Mouse (Mus musculus) limb, embryonic 10.5 days (tissue): ENCODE results near the gene Itpr1. TPM values are rescaled to one million over a fixed set of nuclear protein-coding genes. Genes with fewer than 3 reads are reported as not detected.

ENCODE experiments used
- DNase-seq: peaks from one replicate; pipeline ENCODE4 v3.0.0-alpha.2; 2017; ENCODE audit warnings: low spot score
- H3K27ac ChIP-seq: fragments of 300-500 bp; sonication (generic); 2 replicates; pipeline ENCODE4 v1.5.1; 2016; ENCODE audit warnings: mild to moderate bottlenecking
- H3K27me3 ChIP-seq: fragments of 300-500 bp; sonication (generic); 2 replicates; pipeline ENCODE4 v1.6.1; 2016; ENCODE audit warnings: low read depth, mild to moderate bottlenecking; ENCODE audit not compliant: poor library complexity, severe bottlenecking
- H3K36me3 ChIP-seq: fragments of 300-500 bp; sonication (generic); 2 replicates; pipeline ENCODE4 v1.6.1; 2016; ENCODE audit warnings: mild to moderate bottlenecking, moderate library complexity
- H3K4me1 ChIP-seq: fragments of 300-500 bp; sonication (generic); 2 replicates; pipeline ENCODE4 v1.6.1; 2016
- H3K4me3 ChIP-seq: fragments of 300-500 bp; sonication (generic); 2 replicates; pipeline ENCODE4 v1.5.1; 2016; ENCODE audit warnings: mild to moderate bottlenecking, moderate library complexity
- H3K9me3 ChIP-seq: fragments of 300-500 bp; sonication (generic); replicated peaks from 2 replicates; pipeline ENCODE4 v1.6.1; 2016; ENCODE audit warnings: mild to moderate bottlenecking
- WGBS: fragments of 180-500 bp; shearing (Covaris S2); methylation state at CpG from one replicate; pipeline ENCODE4 v1.1.7; 2016; 5-methylcytosine and 5-hydroxymethylcytosine counted together
- polyA plus RNA-seq: library from polyadenylated mRNA; unstranded; fragments of >200 nt; fragmentation: Nextera tagmentation; extraction: Ambion mirVana; gene quantifications from 2 replicates; pipeline ENCODE4 v1.2.1, GENCODE M21; 2016

The Itpr1 gene
- polyA plus RNA-seq, 1 experiment from 2014 or later: 9.8 TPM

DNA sequence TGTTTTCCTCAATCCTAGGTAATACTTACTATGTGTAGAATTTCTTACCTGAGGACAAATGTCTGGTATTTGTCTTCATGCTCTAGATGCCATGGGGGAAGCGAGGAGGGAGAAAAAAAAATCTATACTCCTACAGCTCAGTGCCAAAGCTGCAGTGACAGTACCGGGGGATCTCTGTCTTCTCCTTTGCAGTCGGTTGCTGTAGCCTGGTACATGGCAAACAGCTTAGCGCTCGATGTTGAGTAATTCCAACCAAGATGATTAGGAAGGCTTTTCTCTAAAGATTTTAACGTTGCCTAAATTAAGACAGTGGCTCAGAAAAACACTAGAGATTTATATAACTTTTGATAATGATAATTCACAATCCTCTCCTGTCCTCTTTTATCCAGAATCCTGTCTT lies 221.9 kb downstream of the Itpr1 start:
- Histone ChIP-seq H3K4me3 (no peak overlapping the region), H3K4me1 (peaks cover 25% of the 10 kb centered on the region), H3K36me3 (no peaks in the 10 kb centered on the region), H3K27ac (no peak overlapping the region), H3K27me3 (no peaks in the 10 kb centered on the region), H3K9me3 (no peaks in the 10 kb centered on the region)
- WGBS: 80% methylated on average over 6 of the region's 6 CpGs
- no peak for DNase-seq

DNA sequence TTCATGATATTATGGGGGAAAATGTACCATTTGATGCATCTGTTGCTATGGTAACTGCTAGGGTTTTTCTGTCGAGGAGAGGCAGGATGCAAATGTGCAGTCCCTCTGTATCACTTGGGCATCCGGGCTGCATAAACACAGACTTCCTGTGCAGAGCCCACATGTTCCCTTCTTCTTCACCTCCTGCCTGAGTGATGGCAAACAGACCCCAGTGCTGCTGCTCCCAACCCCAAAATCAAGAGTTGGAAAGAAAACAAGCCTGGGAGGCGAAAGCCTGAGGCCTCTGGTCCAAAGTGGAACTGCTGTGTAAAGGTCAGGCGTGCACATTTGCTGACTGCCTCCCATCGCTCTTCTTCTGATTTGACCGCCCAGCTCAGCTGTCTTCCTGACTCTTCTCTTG lies 222.6 kb downstream of the Itpr1 start:
- Histone ChIP-seq H3K9me3 (no peaks in the 10 kb centered on the region), H3K4me1 (peaks cover 25% of the 10 kb centered on the region), H3K27ac (no peak overlapping the region), H3K36me3 (peaks cover 6% of the 10 kb centered on the region), H3K4me3 (no peak overlapping the region), H3K27me3 (no peaks in the 10 kb centered on the region)
- DNase-seq: no peak
- WGBS: 52% methylated on average over 6 of the region's 6 CpGs

DNA sequence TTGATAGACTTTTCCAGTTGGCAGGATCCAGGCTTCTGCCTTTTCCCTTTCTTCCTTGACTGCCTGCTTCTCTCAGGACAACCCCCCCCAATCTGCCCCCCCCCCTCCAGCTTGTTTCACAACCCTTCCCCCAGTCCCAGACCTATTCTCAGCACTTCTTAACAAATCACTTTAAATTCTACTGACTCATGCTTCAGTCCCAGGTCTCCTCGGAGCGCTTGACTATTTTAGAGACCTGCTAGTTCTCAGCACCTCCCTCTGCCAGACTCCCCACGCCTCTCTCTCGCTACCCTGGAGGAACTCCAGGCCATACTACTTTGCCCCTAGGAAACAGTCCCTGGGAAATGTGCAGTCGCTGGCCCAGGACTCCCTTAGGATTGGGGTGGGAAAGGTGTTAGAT lies 223.7 kb downstream of the Itpr1 start:
- Histone ChIP-seq H3K27ac (no peak overlapping the region), H3K4me3 (no peak overlapping the region), H3K4me1 (peaks cover 25% of the 10 kb centered on the region), H3K36me3 (peaks cover 17% of the 10 kb centered on the region), H3K27me3 (no peaks in the 10 kb centered on the region), H3K9me3 (no peaks in the 10 kb centered on the region)
- 21% methylated on average over 5 of the region's 5 CpGs for WGBS
- no peak for DNase-seq

DNA sequence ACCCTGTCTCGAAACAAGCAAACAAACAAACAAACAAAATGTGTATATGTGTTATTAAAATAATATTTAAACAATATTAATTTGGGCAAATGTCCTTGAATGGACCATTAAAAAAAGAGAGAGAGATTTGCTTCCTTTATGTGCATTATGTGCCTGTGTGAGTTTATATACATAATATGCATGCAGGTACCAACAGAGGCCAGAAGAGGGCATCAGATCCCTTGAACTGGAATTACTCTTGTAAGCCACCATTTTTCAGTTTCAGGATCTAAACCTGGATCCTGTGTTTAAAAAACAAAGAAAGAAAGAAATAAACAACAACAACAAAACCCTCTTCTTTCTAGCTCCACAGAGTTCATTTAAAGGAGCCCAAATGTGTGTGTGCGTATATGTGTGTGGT lies 228.4 kb downstream of the Itpr1 start:
- H3K36me3 ChIP-seq: peaks cover 27% of the 10 kb centered on the region
- 94% methylated on average over 2 of the region's 2 CpGs for WGBS
- H3K9me3 ChIP-seq: no peaks in the 10 kb centered on the region
- H3K27ac ChIP-seq: no peak overlapping the region
- no peak overlapping the region for H3K4me3 ChIP-seq
- H3K4me1 ChIP-seq: peaks cover 13% of the 10 kb centered on the region
- no peaks in the 10 kb centered on the region for H3K27me3 ChIP-seq
- no peak for DNase-seq

DNA sequence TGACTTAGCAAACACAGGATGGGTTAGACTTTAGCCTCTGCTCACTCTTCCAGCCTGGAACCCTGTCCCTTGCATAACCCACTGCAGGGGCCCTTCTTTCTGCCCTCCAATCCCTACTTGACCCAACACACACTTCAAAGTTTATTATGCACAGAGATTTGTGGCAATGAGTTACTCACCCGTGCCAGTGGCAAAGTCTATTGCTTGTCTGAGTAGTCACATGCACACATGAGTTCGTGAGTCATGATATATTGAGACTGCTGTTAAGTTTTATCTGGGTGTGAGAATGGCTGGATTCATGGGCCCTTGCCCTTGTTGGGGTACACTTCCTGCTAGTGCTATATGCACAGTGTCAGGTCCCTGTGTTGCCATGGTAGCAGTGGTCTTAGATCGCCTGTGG lies 229.4 kb downstream of the Itpr1 start:
- WGBS: 88% methylated on average over 3 of the region's 3 CpGs
- Histone ChIP-seq H3K27me3 (no peaks in the 10 kb centered on the region), H3K4me1 (peaks cover 4% of the 10 kb centered on the region), H3K27ac (no peak overlapping the region), H3K36me3 (peaks cover 28% of the 10 kb centered on the region), H3K9me3 (no peaks in the 10 kb centered on the region), H3K4me3 (no peak overlapping the region)
- DNase-seq: no peak

DNA sequence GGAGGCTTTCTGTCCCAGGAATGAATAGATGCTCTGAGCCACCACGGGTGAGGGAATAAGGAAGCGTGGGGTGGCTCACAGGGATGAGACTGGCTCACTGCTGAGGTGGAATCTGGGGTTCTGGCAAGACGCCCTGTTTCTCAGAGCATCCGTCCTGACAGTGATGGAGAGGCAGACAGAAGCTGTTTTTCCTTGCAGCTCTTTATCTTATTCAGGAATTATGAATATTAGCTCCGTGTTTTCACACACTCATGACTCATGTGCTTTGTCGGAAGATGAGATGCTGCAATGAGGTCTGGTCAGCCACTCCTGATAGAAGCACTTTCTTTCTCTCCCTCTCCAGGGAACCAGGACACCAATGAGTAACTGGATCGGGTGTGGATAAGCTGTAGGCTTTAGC lies 231.5 kb downstream of the Itpr1 start:
- H3K27me3 ChIP-seq: no peaks in the 10 kb centered on the region

DNA sequence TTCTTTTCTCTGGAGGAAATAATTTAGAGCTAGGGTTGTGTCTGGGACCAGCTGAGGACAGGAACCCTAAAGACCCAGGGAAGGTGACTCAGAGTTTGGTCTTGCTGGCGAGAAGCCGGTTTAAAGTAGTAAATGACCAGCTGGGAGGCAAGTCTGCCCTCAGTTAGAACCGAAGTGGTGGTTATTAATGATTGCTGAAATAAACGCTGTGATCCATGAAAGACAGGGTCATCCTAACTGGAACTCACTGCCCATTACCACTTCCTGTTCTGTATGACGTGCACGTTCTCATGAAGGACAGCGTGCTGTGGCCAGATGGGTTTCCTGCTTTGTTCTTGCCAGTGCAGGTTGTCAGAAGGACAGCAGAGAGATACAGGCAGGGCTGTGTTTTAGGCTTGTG lies 232.1 kb downstream of the Itpr1 start:
- DNase-seq: no peak
- H3K27ac ChIP-seq: no peak overlapping the region
- no peaks in the 10 kb centered on the region; the same call in 1 of the 2 replicates for H3K4me1 ChIP-seq
- no peak overlapping the region for H3K4me3 ChIP-seq
- peaks cover 27% of the 10 kb centered on the region for H3K36me3 ChIP-seq
- no peaks in the 10 kb centered on the region for H3K9me3 ChIP-seq
- 60% methylated on average over 7 of the region's 7 CpGs for WGBS
- H3K27me3 ChIP-seq: no peaks in the 10 kb centered on the region

More for the DNA sequence above, 231.5 kb downstream of the Itpr1 start:
- no peak overlapping the region for H3K27ac ChIP-seq
- no peak overlapping the region for H3K4me3 ChIP-seq
- DNase-seq: no peak
- H3K36me3 ChIP-seq: peaks cover 28% of the 10 kb centered on the region
- no peaks in the 10 kb centered on the region; the same call in 1 of the 2 replicates for H3K4me1 ChIP-seq
- WGBS: 85% methylated on average over 7 of the region's 7 CpGs
- H3K9me3 ChIP-seq: no peaks in the 10 kb centered on the region

DNA sequence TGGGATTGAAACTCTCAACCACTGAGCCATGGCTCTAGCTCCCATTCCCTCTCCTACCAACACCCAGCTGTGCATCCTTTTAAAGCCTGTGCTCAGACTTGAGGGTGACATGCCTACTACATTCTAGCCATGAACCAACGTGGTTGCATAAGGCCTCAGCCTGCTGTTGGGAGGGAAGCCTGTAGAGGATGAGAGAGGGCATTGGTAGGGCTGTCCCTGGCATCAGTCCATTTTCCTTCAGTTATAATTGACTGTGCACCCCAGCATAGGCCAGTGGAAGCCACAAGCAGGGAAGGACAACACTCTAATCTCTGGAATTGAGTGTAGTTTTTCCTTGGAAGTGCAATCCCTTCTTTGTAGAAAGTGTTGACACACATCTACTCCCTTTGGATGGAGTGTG lies 233.9 kb downstream of the Itpr1 start:
- peaks cover 9% of the 10 kb centered on the region for H3K36me3 ChIP-seq
- no peak for DNase-seq
- H3K4me1 ChIP-seq: no peaks in the 10 kb centered on the region; the same call in 1 of the 2 replicates
- WGBS: 93% methylated on average over 1 of the region's 1 CpGs
- H3K4me3 ChIP-seq: no peak overlapping the region
- H3K27ac ChIP-seq: no peak overlapping the region
- H3K9me3 ChIP-seq: no peaks in the 10 kb centered on the region
- H3K27me3 ChIP-seq: no peaks in the 10 kb centered on the region

DNA sequence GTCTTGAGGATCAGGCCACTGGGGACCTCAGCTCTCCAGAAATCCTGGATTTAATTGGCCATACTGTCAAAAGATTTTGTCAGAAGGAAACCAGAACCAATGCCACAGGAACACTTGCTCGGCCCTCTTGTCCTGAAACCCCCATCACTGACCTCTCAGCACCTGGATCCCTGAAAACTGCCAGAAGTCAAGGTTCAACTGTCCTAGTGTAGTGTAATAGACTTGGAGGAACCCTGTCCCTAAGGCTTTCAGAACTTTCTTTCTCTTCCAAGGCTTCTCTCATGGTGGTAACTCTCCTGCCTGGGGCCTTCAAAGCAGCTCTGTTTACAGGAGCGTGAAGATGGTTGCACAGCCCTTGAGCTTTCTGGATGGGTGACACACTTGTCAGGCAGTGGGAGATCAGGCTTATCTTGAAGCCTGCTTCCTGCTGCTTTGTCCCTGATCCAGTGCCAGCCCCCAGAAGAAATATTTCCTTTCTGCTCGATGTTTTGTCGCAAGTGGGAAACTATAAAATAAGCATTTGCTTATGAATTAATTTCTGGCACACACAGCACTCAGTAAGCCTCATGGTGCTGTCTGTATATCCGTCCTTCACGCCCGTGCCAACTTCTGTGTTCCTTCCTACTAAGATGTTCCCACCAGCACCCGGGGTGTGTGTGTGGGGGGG lies 234.4 kb downstream of the Itpr1 start:
- no peak overlapping the region for H3K4me3 ChIP-seq
- H3K27me3 ChIP-seq: no peaks in the 10 kb centered on the region
- no peaks in the 10 kb centered on the region for H3K9me3 ChIP-seq
- H3K36me3 ChIP-seq: peaks cover 5% of the 10 kb centered on the region; the same call in 1 of the 2 replicates
- no peak overlapping the region for H3K27ac ChIP-seq
- WGBS: 82% methylated on average over 8 of the region's 8 CpGs
- DNase-seq: no peak
- no peaks in the 10 kb centered on the region; the same call in 1 of the 2 replicates for H3K4me1 ChIP-seq

DNA sequence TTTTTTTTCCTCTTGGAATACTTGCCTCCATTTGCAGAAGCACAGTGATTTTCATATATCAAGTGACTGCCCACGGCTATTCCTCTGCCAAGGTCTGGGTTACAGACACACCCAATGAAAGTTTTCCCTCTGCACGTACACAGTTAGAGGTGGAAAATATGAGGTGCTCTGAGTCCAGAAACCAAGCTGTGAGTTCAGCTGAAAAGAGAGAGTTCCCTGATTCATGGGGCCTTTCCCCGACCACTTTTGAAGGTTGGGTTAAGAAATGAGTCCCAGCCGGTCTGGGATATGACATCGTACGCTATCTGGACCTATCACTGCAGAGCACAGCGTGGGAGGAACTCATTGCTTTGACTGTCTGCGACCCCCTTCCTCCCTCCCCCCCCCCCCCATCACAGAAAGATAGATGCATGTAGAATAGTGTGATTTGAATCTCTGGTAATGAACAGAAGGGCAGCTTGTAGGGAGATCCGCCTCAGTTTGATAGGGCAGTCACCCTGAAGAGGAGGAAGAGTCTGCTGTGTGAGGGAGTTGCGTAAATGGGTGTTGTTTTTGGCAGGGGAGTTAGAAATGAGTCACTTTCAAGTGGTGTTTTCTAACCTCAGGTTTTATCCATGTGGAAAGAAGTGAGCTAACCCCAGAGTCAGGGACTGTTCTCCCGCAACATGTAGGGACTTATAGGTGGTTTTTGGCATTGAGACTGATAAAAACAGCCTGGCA lies 235.3 kb downstream of the Itpr1 start:
- Histone ChIP-seq H3K27me3 (no peaks in the 10 kb centered on the region), H3K4me3 (no peak overlapping the region), H3K27ac (no peak overlapping the region), H3K36me3 (0 out of 2 replicates have a peak, but pooled peaks cover 3% of the 10 kb centered on the region), H3K9me3 (no peaks in the 10 kb centered on the region), H3K4me1 (no peaks in the 10 kb centered on the region; the same call in 1 of the 2 replicates)
- no peak for DNase-seq
- 81% methylated on average over 11 of the region's 11 CpGs for WGBS

DNA sequence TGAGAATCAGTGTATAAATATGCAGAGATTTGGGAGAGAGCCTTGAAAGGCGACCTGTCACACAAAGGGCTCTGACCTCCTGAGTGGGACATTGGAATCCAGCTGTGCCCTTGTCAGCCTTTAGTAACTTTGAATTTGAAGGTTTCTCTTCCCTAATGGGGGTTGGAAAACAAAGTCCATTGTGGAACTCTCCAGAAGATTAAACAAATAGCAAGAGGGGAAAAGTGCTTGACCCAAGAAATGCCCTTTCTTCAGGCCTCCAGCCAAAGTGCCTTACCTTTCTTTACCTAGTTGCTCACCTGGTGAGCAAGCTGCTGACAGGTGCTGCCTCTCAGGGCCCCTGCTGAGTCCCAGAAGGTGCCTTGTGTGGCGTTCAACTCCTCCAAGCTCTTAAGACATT lies 236.0 kb downstream of the Itpr1 start:
- Histone ChIP-seq H3K27ac (no peak overlapping the region), H3K27me3 (no peaks in the 10 kb centered on the region), H3K4me3 (no peak overlapping the region), H3K9me3 (no peaks in the 10 kb centered on the region), H3K36me3 (0 out of 2 replicates have a peak, but pooled peaks cover 3% of the 10 kb centered on the region), H3K4me1 (peaks cover 6% of the 10 kb centered on the region)
- WGBS: 72% methylated on average over 2 of the region's 2 CpGs
- DNase-seq: no peak

DNA sequence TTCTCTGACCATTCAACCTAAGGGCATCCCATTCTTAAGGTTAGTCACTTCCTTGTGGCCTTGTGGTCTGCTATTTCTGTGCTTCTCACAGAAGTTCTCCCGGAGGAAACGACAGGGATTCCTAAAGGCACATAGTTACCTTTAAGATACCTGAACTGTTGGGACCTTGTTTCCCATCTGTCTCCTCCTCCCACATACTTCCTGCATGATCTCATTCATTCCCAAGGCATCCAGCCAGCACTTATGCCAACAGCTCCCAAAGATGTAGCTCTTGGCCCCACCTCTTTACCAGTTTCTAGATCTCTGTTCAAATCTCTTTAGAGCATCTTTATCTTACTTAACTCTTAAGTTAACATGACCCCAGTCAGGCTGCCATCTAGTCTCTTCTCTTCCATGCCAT lies 238.6 kb downstream of the Itpr1 start:
- no peak for DNase-seq

DNA sequence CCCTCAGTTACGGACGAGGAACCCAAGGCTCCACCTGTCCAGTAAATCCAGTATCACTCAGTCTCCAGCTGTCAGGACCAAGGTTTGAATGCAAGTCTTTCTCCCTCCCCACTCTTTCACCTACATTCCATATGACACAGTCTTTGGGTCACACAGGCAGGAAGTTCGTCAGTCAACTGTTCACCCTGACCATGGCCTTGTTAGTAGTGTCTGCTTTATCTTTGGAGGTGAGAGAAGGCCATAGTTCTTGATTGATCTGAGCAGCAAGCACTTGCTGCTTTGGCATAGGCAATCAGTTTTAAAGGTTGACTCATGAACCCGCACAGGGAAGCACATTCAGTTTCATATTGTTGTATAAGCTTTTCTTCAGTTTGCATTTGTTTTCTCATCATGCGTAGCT lies 240.7 kb downstream of the Itpr1 start:
- H3K36me3 ChIP-seq: no peaks in the 10 kb centered on the region
- H3K9me3 ChIP-seq: no peaks in the 10 kb centered on the region
- no peaks in the 10 kb centered on the region for H3K27me3 ChIP-seq
- no peak for DNase-seq
- H3K4me3 ChIP-seq: no peak overlapping the region
- WGBS: 86% methylated on average over 5 of the region's 5 CpGs
- no peak overlapping the region for H3K27ac ChIP-seq
- H3K4me1 ChIP-seq: peaks cover 52% of the 10 kb centered on the region

More for the DNA sequence above, 238.6 kb downstream of the Itpr1 start:
- H3K4me1 ChIP-seq: peaks cover 32% of the 10 kb centered on the region
- no peak overlapping the region for H3K4me3 ChIP-seq
- no peaks in the 10 kb centered on the region for H3K36me3 ChIP-seq
- no peak overlapping the region for H3K27ac ChIP-seq
- WGBS: 91% methylated on average over 2 of the region's 2 CpGs
- H3K27me3 ChIP-seq: no peaks in the 10 kb centered on the region
- no peaks in the 10 kb centered on the region for H3K9me3 ChIP-seq
